9 mouse cellular contexts compared by ENCODE assay signal in the genomic region with DNA sequence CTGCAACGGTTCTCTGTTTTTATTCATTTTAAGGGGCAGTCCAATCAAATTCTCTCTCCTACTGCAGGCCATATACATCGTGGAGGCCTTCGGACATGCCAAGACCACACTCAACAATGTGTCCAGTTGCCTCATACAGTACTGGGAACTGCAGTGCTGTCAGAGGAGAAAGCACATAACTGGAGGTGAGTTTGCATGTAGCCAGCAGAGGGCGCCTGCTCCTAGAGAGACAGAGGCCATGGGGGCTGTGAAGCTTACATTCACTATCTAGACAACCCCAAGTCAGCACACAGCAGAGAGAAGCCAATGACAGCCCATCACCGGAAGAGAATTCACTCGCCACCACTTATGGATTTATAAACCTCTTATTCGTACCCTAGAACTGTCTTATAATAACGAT.
DNase-seq lines count a peak whose midpoint lies in the region; ATAC-seq lines count a peak whose summit lies in the region.
"Had no signal": no experiment of that assay in that cellular context is flagged by ENCODE, and none has a peak within 500 bp of the region (broad histone marks: within the 10 kb centered on the region; RNA-seq: fewer than 3 reads in every experiment).

No protein-coding gene starts in this region.

- H3K27me3 ChIP-seq in forebrain, embryonic 15.5 days = no peaks in the 10 kb centered on the region
- H3K27me3 ChIP-seq: liver, embryonic 15.5 days had no signal

- WGBS in forebrain, embryonic 15.5 days = 39% methylated on average over 8 of the region's 8 CpGs

- no peaks in the 10 kb centered on the region for H3K36me3 ChIP-seq in forebrain, embryonic 15.5 days
- H3K36me3 ChIP-seq: liver, embryonic 15.5 days had no signal

- no peak overlapping the region for H3K9ac ChIP-seq in forebrain, embryonic 15.5 days (replicated peaks)
- H3K9ac ChIP-seq: liver, embryonic 15.5 days had no signal

- H3K4me2 ChIP-seq in forebrain, embryonic 15.5 days (replicated peaks) = no peak overlapping the region
- H3K4me2 ChIP-seq: liver, embryonic 15.5 days had no signal

- intact Hi-C loops in gastrocnemius, postnatal 36 days (cut with DNase I) = no loop called here

- H3K9me3 ChIP-seq in forebrain, embryonic 15.5 days = no peaks in the 10 kb centered on the region
- H3K9me3 ChIP-seq: liver, embryonic 15.5 days had no signal

- no peak overlapping the region for H3K4me3 ChIP-seq in forebrain, embryonic 15.5 days
- H3K4me3 ChIP-seq: liver, embryonic 15.5 days had no signal

- no peak overlapping the region for H3K27ac ChIP-seq in forebrain, embryonic 15.5 days (replicated peaks)
- H3K27ac ChIP-seq: liver, embryonic 15.5 days had no signal

- DNase-seq in gastrocnemius, adult 18-20 months (ENCODE audit: low spot score) = peak; percentile 15
- DNase-seq in gastrocnemius, postnatal 36 days = no peak
- DNase-seq in B cell, adult 2 months = peak; percentile 34 to 46
- DNase-seq in brain, adult 2 months (ENCODE audit: low read depth, low spot score) = peak; percentile 72
- peak; percentile 75 for DNase-seq in kidney, postnatal 10 days
- DNase-seq in testis, postnatal 10 days (ENCODE audit: low spot score) = peak; percentile 73

- peak; percentile 44; the same call in 1 of the 2 replicates for ATAC-seq in forebrain, embryonic 15.5 days (replicated peaks)
- peak; percentile 80 for ATAC-seq in megakaryocyte progenitor cell, adult 5-6 weeks (replicated peaks; ENCODE audit: poor library complexity)

- H3K4me1 ChIP-seq in forebrain, embryonic 15.5 days = peaks cover 5% of the 10 kb centered on the region
- H3K4me1 ChIP-seq: liver, embryonic 15.5 days had no signal

Comparison
In these comparisons a context has a peak if more than half of its experiments do, and no peak if none do; other contexts are left out.
1. DNase-seq: peak in gastrocnemius, adult 18-20 months (single experiment), B cell, adult 2 months (2 of 2), brain, adult 2 months (single experiment), kidney, postnatal 10 days (single experiment) and testis, postnatal 10 days (single experiment); none in gastrocnemius, postnatal 36 days (0 of 2).